Mouse (Mus musculus) kidney, adult 2 months (tissue): ENCODE measurements around the gene Myom1.

Experiments used
- CTCF ChIP-seq: fragments of 200-500 bp; conservative IDR thresholded peaks from 2 replicates; pipeline ENCODE4 v1.5.1; 2011; ENCODE audit warnings: low read depth, mild to moderate bottlenecking, control low read depth, low read length, moderate library complexity, mixed read lengths; ENCODE audit not compliant: insufficient read depth, insufficient read length
- POLR2A ChIP-seq: fragments of 200-500 bp; IDR thresholded peaks from one replicate; pipeline ENCODE4 v1.6.1; 2011; ENCODE audit warnings: low read depth, low read length, control low read depth

GRCm38 (mm10) chr17:70965281-70965680 lies 37.2 kb upstream of the Myom1 start:
- no peak for TF ChIP-seq CTCF
- no peak for TF ChIP-seq POLR2A
